In the genomic region with DNA sequence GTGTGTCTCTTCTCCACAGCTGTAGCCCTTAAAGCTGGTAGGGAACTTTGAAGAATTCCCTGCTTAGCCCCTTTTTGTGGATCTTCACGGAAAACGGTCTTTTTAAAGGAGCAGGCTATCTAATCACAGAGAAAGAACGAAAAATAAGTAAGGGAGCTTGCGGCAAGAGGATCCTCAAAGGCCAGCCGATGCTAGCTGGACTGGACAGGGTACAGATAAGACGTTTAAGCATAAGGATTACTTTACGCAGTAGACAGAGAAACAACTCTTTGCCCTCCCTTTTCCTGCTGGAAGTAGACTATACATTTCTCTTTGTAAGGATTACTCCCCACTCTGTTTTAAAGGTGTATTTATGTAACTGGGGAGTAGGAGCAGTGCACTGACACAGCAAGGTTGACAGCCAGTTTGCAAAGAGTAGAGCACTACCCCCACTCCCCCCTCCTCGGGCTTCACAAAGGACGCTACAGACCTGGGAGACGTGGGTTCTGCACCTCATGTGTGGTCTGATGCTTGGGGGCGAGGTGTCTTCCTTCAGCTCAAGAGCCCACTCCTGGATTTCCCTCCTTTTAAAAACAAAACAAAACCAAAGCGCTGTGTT, we compare ENCODE assay signal across 8 mouse cellular contexts. TPM values are rescaled to one million over a fixed set of nuclear protein-coding genes. Genes with fewer than 3 reads are reported as not detected.
A peak's percentile ranks its signal among the peaks of the same experiment; 100 is the strongest.
DNase-seq lines count a peak whose midpoint lies in the region; ATAC-seq and TF ChIP-seq lines count a peak whose summit lies in the region.

No protein-coding gene starts in this region.

- peak overlapping the region; percentile 75 for H3K4me3 ChIP-seq in layer of hippocampus, adult 2 months
- peak overlapping the region; percentile 67 for H3K4me3 ChIP-seq in brown adipose tissue, adult 24 weeks (ENCODE audit: insufficient read depth, low read depth, low read length)
- H3K4me3 ChIP-seq in forebrain, embryonic 15.5 days: peak overlapping the region; percentile 87
- H3K4me3 ChIP-seq in liver, adult 2 months (ENCODE audit: insufficient read depth, low read depth, low read length): no peak overlapping the region
- H3K4me3 ChIP-seq in stomach, embryonic 15.5 days (replicated peaks): peak overlapping the region; percentile 73

- no peaks in the 10 kb centered on the region for H3K36me3 ChIP-seq in forebrain, embryonic 15.5 days
- H3K36me3 ChIP-seq in liver, adult 2 months (ENCODE audit: control insufficient read depth, insufficient read depth, low read length): no peaks in the 10 kb centered on the region
- no peaks in the 10 kb centered on the region for H3K36me3 ChIP-seq in stomach, embryonic 15.5 days

- peak overlapping the region; percentile 95 for H3K27ac ChIP-seq in layer of hippocampus, adult 2 months
- peak overlapping the region; percentile 94 for H3K27ac ChIP-seq in brown adipose tissue, adult 24 weeks (replicated peaks; ENCODE audit: low read depth, low read length)
- no peak overlapping the region for H3K27ac ChIP-seq in forebrain, embryonic 15.5 days (replicated peaks)
- H3K27ac ChIP-seq in liver, adult 2 months (replicated peaks; ENCODE audit: insufficient read depth, low read depth, low read length): peak overlapping the region; percentile 25
- peak overlapping the region; percentile 96 for H3K27ac ChIP-seq in stomach, embryonic 15.5 days

- peak overlapping the region; percentile 89 for H3K9ac ChIP-seq in forebrain, embryonic 15.5 days (replicated peaks)
- H3K9ac ChIP-seq in liver, adult 2 months (ENCODE audit: low read depth, low read length): peak overlapping the region; percentile 36; the same call in 1 of the 2 replicates
- H3K9ac ChIP-seq in stomach, embryonic 15.5 days: no peak overlapping the region

- WGBS in forebrain, embryonic 15.5 days: 36% methylated on average over 12 of the region's 12 CpGs
- WGBS in liver, adult 2 months: 44% methylated on average over 12 of the region's 12 CpGs
- WGBS in stomach, embryonic 15.5 days: 16% methylated on average over 12 of the region's 12 CpGs

- ATAC-seq in forebrain, embryonic 15.5 days (replicated peaks): no peak
- no peak for ATAC-seq in stomach, embryonic 15.5 days (ENCODE audit: insufficient read depth, low FRiP score, low read depth)

- peaks cover 13% of the 10 kb centered on the region for H3K4me1 ChIP-seq in brown adipose tissue, adult 24 weeks (ENCODE audit: control insufficient read depth, insufficient read depth, insufficient read length, low read length)
- peaks cover 7% of the 10 kb centered on the region; the same call in 1 of the 2 replicates for H3K4me1 ChIP-seq in forebrain, embryonic 15.5 days
- H3K4me1 ChIP-seq in liver, adult 2 months (ENCODE audit: control insufficient read depth, insufficient read depth, low read length): no peaks in the 10 kb centered on the region
- H3K4me1 ChIP-seq in stomach, embryonic 15.5 days: peaks cover 16% of the 10 kb centered on the region

- no peak for TF ChIP-seq CTCF in layer of hippocampus, adult 2 months (conservative IDR thresholded peaks at IDR 0.05)
- TF ChIP-seq CTCF in liver, adult 2 months (IDR thresholded peaks at IDR 0.05; ENCODE audit: low read depth, low read length): no peak

- DNase-seq in layer of hippocampus, adult 2 months (ENCODE audit: low spot score in 2 of 2): no peak
- DNase-seq in layer of hippocampus, postnatal 14 days (ENCODE audit: low spot score in 2 of 2): no peak
- no peak for DNase-seq in liver, adult 2 months (ENCODE audit: extremely low read depth, low read depth, low spot score)
- no peak for DNase-seq in thymus, postnatal 0 days (ENCODE audit: low spot score)
- DNase-seq in cerebellum, postnatal 10 days: no peak

- no peak for TF ChIP-seq POLR2A in liver, adult 2 months (IDR thresholded peaks at IDR 0.05; ENCODE audit: extremely low read depth, insufficient read depth, low read length)

- peak overlapping the region; percentile 58 for H3K4me2 ChIP-seq in forebrain, embryonic 15.5 days (replicated peaks)
- peak overlapping the region; percentile 53 for H3K4me2 ChIP-seq in stomach, embryonic 15.5 days

- no peaks in the 10 kb centered on the region for H3K27me3 ChIP-seq in forebrain, embryonic 15.5 days
- no peaks in the 10 kb centered on the region for H3K27me3 ChIP-seq in liver, adult 2 months (ENCODE audit: control insufficient read depth, insufficient read depth, low read length)
- H3K27me3 ChIP-seq in stomach, embryonic 15.5 days (replicated peaks): no peaks in the 10 kb centered on the region

- H3K79me2 ChIP-seq in liver, adult 2 months (ENCODE audit: control insufficient read depth, insufficient read depth, low read length): no peaks in the 10 kb centered on the region

- no peaks in the 10 kb centered on the region for H3K9me3 ChIP-seq in forebrain, embryonic 15.5 days
- no peaks in the 10 kb centered on the region for H3K9me3 ChIP-seq in stomach, embryonic 15.5 days

RNA-seq across cellular contexts. Expression of gene Akap7, which starts 9.9 kb away (rescaled TPM):
- total RNA-seq in layer of hippocampus, adult 2 months (2021): 10 to 100 TPM; 53.2 to 57.8 TPM
- 10 to 100 TPM; 48.2 to 49.9 TPM for total RNA-seq in layer of hippocampus, postnatal 14 days (2021)
- polyA plus RNA-seq in brown adipose tissue, adult 24 weeks (2012; ENCODE audit: insufficient read depth, insufficient read length, missing spikeins): 86.7 and 140 TPM in 2 replicates
- 24.5 and 28.3 TPM in 2 replicates for polyA plus RNA-seq in forebrain, embryonic 15.5 days (2015; fragmentation: Nextera tagmentation; extraction: Ambion mirVana)
- total RNA-seq in liver, adult 2 months (2014; rRNA removed): 9.5 and 11.8 TPM in 2 replicates
- 1.8 and 2.1 TPM in 2 replicates for polyA plus RNA-seq in liver, adult 2 months (2012; rRNA removed)
- polyA plus RNA-seq in stomach, embryonic 15.5 days (2015; fragmentation: Nextera tagmentation; extraction: Ambion mirVana): 29.1 and 30.9 TPM in 2 replicates
- 11.7 and 14.8 TPM in 2 replicates for polyA plus RNA-seq in thymus, postnatal 0 days (2015; fragmentation: Nextera tagmentation; extraction: Ambion mirVana)
